Mouse (Mus musculus): ENCODE measurements around the gene Glis3. TPM values are rescaled to one million over a fixed set of nuclear protein-coding genes. Genes with fewer than 3 reads are reported as not detected.
A peak's percentile ranks its signal among the peaks of the same experiment; 100 is the strongest.

The Glis3 gene
- total RNA-seq, 4 experiments from 2014 or later: 25.6 to 29.4 (median 26.0) TPM

GRCm38 (mm10) chr19:28258907-28259675 is 420.8 kb downstream of the Glis3 start:
- no peak for DNase-seq (ENCODE audit: low spot score in 2 of 2)

GRCm38 (mm10) chr19:28258480-28258879 is 421.4 kb downstream of the Glis3 start:
- no peak for DNase-seq (ENCODE audit: low spot score in 2 of 2)

- no peak for DNase-seq (ENCODE audit: low spot score in 2 of 2)
Measured at GRCm38 (mm10) chr19:28247345-28247744, 432.5 kb downstream of the Glis3 start.

GRCm38 (mm10) chr19:28246186-28246585 is 433.7 kb downstream of the Glis3 start:
- no peak for DNase-seq (ENCODE audit: low spot score in 2 of 2)

- DNase-seq (ENCODE audit: low spot score in 2 of 2): no peak
Measured at GRCm38 (mm10) chr19:28238073-28238472, 441.8 kb downstream of the Glis3 start.

GRCm38 (mm10) chr19:28237621-28238020 is 442.3 kb downstream of the Glis3 start:
- peak in 1 of 2 experiments; percentile 15 for DNase-seq (ENCODE audit: low spot score in 2 of 2)

- DNase-seq (ENCODE audit: low spot score in 2 of 2): no peak
Measured at GRCm38 (mm10) chr19:28235571-28235970, 444.3 kb downstream of the Glis3 start.

- DNase-seq (ENCODE audit: low spot score in 2 of 2): peak; percentile 25 to 27
Measured at GRCm38 (mm10) chr19:28235096-28235495, 444.8 kb downstream of the Glis3 start.

- no peak for DNase-seq (ENCODE audit: low spot score in 2 of 2)
Measured at GRCm38 (mm10) chr19:28234676-28235075, 445.2 kb downstream of the Glis3 start.

GRCm38 (mm10) chr19:28231511-28231910 is 448.4 kb downstream of the Glis3 start:
- DNase-seq (ENCODE audit: low spot score in 2 of 2): no peak

- DNase-seq (ENCODE audit: low spot score in 2 of 2): no peak
Measured at GRCm38 (mm10) chr19:28227526-28227925, 452.4 kb downstream of the Glis3 start.

GRCm38 (mm10) chr19:28225651-28226050 is 454.2 kb downstream of the Glis3 start:
- no peak for DNase-seq (ENCODE audit: low spot score in 2 of 2)

- no peak for DNase-seq (ENCODE audit: low spot score in 2 of 2)
Measured at GRCm38 (mm10) chr19:28211630-28212029, 468.2 kb downstream of the Glis3 start.

Other genes with a start within 250 kb of the Glis3 start
- gene Slc1a1, start 155.0 kb upstream of the Glis3 start, total RNA-seq (2022): 100 to 1,000 TPM; 120 to 146 (median 132) TPM